Mouse (Mus musculus) stomach, embryonic 14.5 days (tissue): ENCODE results near the gene Olfr1373. TPM values are rescaled to one million over a fixed set of nuclear protein-coding genes. Genes with fewer than 3 reads are reported as not detected.
A peak's percentile ranks its signal among the peaks of the same experiment; 100 is the strongest.

Experiments
- ATAC-seq: fragments of 200-750 bp; cut with Nextera tagmentation; 2 replicates; pipeline ENCODE4 v1.8.0; 2017; ENCODE audit warnings: low read depth, moderate TSS enrichment; ENCODE audit not compliant: insufficient number of reproducible peaks, insufficient read depth, low FRiP score
- H3K27ac ChIP-seq: fragments of 300-500 bp; sonication (generic); 2 replicates; pipeline ENCODE4 v1.5.1; 2014; ENCODE audit warnings: mild to moderate bottlenecking, low read length, moderate library complexity, mixed read lengths
- H3K27me3 ChIP-seq: fragments of 300-500 bp; sonication (generic); 2 replicates; pipeline ENCODE4 v1.6.1; 2014; ENCODE audit warnings: low read length, control low read depth, mixed read lengths; ENCODE audit not compliant: control insufficient read depth, insufficient read depth
- H3K36me3 ChIP-seq: fragments of 300-500 bp; sonication (generic); 2 replicates; pipeline ENCODE4 v1.6.1; 2014; ENCODE audit warnings: mild to moderate bottlenecking, control low read depth, low read length, moderate library complexity, mixed read lengths; ENCODE audit not compliant: control insufficient read depth, insufficient read depth
- H3K4me1 ChIP-seq: fragments of 300-500 bp; sonication (generic); 2 replicates; pipeline ENCODE4 v1.6.1; 2014; ENCODE audit warnings: low read length, control low read depth, mixed read lengths; ENCODE audit not compliant: control insufficient read depth, insufficient read depth
- H3K4me2 ChIP-seq: fragments of 300-500 bp; sonication (generic); replicated peaks from 2 replicates; pipeline ENCODE4 v1.6.1; 2014; ENCODE audit warnings: low read depth, low read length, control low read depth
- H3K4me3 ChIP-seq: fragments of 300-500 bp; sonication (generic); 2 replicates; pipeline ENCODE4 v1.5.1; 2014; ENCODE audit warnings: low read depth, low read length, control low read depth
- H3K9ac ChIP-seq: fragments of 300-500 bp; sonication (generic); replicated peaks from 2 replicates; pipeline ENCODE4 v1.6.1; 2014; ENCODE audit warnings: low read depth, mild to moderate bottlenecking, control low read depth, low read length, moderate library complexity, mixed read lengths
- H3K9me3 ChIP-seq: fragments of 300-500 bp; sonication (generic); 2 replicates; pipeline ENCODE4 v1.6.1; 2016; ENCODE audit warnings: low read depth, low read length, control low read depth; ENCODE audit not compliant: control insufficient read depth
- WGBS: fragments of 180-500 bp; shearing (Covaris S2); extraction: QIAGEN DNeasy Blood & Tissue Kit; methylation state at CpG from one replicate; pipeline ENCODE4 v1.1.7; 2014; 5-methylcytosine and 5-hydroxymethylcytosine counted together
- microRNA-seq: library from miRNA; unstranded; fragments of <30 nt; microRNA quantifications from one replicate; pipeline ENCODE4, GENCODE M21; 2016
- polyA plus RNA-seq: library from polyadenylated mRNA; unstranded; fragments of >200 nt; fragmentation: Nextera tagmentation; extraction: Ambion mirVana; gene quantifications from 2 replicates; pipeline ENCODE4 v1.2.1, GENCODE M21; 2014

Olfr1373 gene
- polyA plus RNA-seq, 1 experiment from 2014 or later, result not detected

- H3K27me3 ChIP-seq, result no peaks in the 10 kb centered on the region
- ATAC-seq, result no peak
- peak overlapping the region; percentile 73 for H3K4me2 ChIP-seq
- no peaks in the 10 kb centered on the region; the same call in 1 of the 2 replicates for H3K36me3 ChIP-seq
- peak overlapping the region; percentile 100; the same call in 1 of the 2 replicates for H3K27ac ChIP-seq
- peak overlapping the region; percentile 98 for H3K9ac ChIP-seq
- no peaks in the 10 kb centered on the region for H3K9me3 ChIP-seq
- peak overlapping the region; percentile 64 for H3K4me3 ChIP-seq
- WGBS, result 3% methylated on average over 7 of the region's 7 CpGs
- peaks cover 34% of the 10 kb centered on the region for H3K4me1 ChIP-seq
Observed at GRCm38 (mm10) chr11:52099771-52100219, 45.5 kb downstream of the Olfr1373 start.

- H3K9ac ChIP-seq, result peak overlapping the region; percentile 98
- H3K36me3 ChIP-seq, result no peaks in the 10 kb centered on the region; the same call in 1 of the 2 replicates
- H3K9me3 ChIP-seq, result no peaks in the 10 kb centered on the region
- under 1% methylated on average over 71 of the region's 72 CpGs for WGBS
- peak; percentile 76 for ATAC-seq
- H3K27me3 ChIP-seq, result no peaks in the 10 kb centered on the region
- peaks cover 28% of the 10 kb centered on the region for H3K4me1 ChIP-seq
- peak overlapping the region; percentile 64 for H3K4me3 ChIP-seq
- peak overlapping the region; percentile 100 for H3K27ac ChIP-seq
- peak overlapping the region; percentile 73 for H3K4me2 ChIP-seq
Observed at GRCm38 (mm10) chr11:52099031-52099761, 46.1 kb downstream of the Olfr1373 start.

GRCm38 (mm10) chr11:52098398-52098946, 46.9 kb downstream of the Olfr1373 start, which contains the start of gene Ppp2ca:
Gene Ppp2ca, plus strand, starts transcription at chr11:52098681.
- Histone ChIP-seq H3K4me3 (peak within 1 kb of the TSS; percentile 64), H3K4me1 (peaks cover 27% of the 10 kb centered on the region), H3K9ac (peak within 1 kb of the TSS; percentile 98), H3K36me3 (no peaks in the 10 kb centered on the region; the same call in 1 of the 2 replicates), H3K4me2 (peak within 1 kb of the TSS; percentile 80), H3K27ac (peak within 1 kb of the TSS; percentile 100), H3K27me3 (no peaks in the 10 kb centered on the region), H3K9me3 (no peaks in the 10 kb centered on the region)
- peak; percentile 97 for ATAC-seq
- under 1% methylated on average over 49 of the region's 53 CpGs for WGBS

- H3K9ac ChIP-seq, result no peak overlapping the region
- H3K27me3 ChIP-seq, result no peaks in the 10 kb centered on the region
- peak overlapping the region; percentile 80 for H3K4me2 ChIP-seq
- 65% methylated on average over 2 of the region's 2 CpGs for WGBS
- H3K9me3 ChIP-seq, result no peaks in the 10 kb centered on the region
- ATAC-seq, result no peak
- H3K36me3 ChIP-seq, result no peaks in the 10 kb centered on the region; the same call in 1 of the 2 replicates
- H3K4me1 ChIP-seq, result peaks cover 27% of the 10 kb centered on the region
- H3K27ac ChIP-seq, result peak overlapping the region; percentile 83; the same call in 1 of the 2 replicates
- H3K4me3 ChIP-seq, result peak overlapping the region; percentile 64; the same call in 1 of the 2 replicates
Observed at GRCm38 (mm10) chr11:52097596-52097995, 47.7 kb downstream of the Olfr1373 start.

GRCm38 (mm10) chr11:52097016-52097415, 48.3 kb downstream of the Olfr1373 start:
- H3K27ac ChIP-seq, result no peak overlapping the region
- peaks cover 27% of the 10 kb centered on the region for H3K4me1 ChIP-seq
- H3K27me3 ChIP-seq, result no peaks in the 10 kb centered on the region
- no peak overlapping the region for H3K9ac ChIP-seq
- H3K4me2 ChIP-seq, result no peak overlapping the region
- H3K9me3 ChIP-seq, result no peaks in the 10 kb centered on the region
- H3K36me3 ChIP-seq, result no peaks in the 10 kb centered on the region; the same call in 1 of the 2 replicates
- ATAC-seq, result no peak
- H3K4me3 ChIP-seq, result no peak overlapping the region
- WGBS, result 73% methylated on average over 3 of the region's 3 CpGs

Small RNA genes within 50 kb of the gene (microRNA-seq; reads per million reads assigned to microRNA genes)
- gene Gm24157 (not detected), gene Mir3061 (9.9 reads per million, percentile 20 among the genes with 10 or more reads in this experiment)

Other genes starting within 250 kb of the Olfr1373 start
- gene Cdkn2aipnl, start 177.9 kb downstream of the Olfr1373 start, polyA plus RNA-seq, result 86.8 and 96.2 TPM in 2 replicates
- 152 and 155 TPM in 2 replicates for gene Ube2b, start 144.8 kb downstream of the Olfr1373 start, polyA plus RNA-seq
- gene Cdkl3, start 141.3 kb downstream of the Olfr1373 start, polyA plus RNA-seq, result 9.3 TPM in 2 replicates
- 88.3 and 91.0 TPM in 2 replicates for gene Ppp2ca, start 46.8 kb downstream of the Olfr1373 start, polyA plus RNA-seq
- gene Olfr1371, start 68.5 kb upstream of the Olfr1373 start, polyA plus RNA-seq, result not detected in 2 replicates
- gene Skp1a, start 86.5 kb upstream of the Olfr1373 start, polyA plus RNA-seq, result 800 and 831 TPM in 2 replicates
- 4.4 and 5.3 TPM in 2 replicates for gene Tcf7, start 137.5 kb upstream of the Olfr1373 start, polyA plus RNA-seq
- 202 and 210 TPM in 2 replicates for gene Vdac1, start 215.3 kb upstream of the Olfr1373 start, polyA plus RNA-seq